Mouse (Mus musculus): ENCODE data around the gene Pfdn5.

DNA sequence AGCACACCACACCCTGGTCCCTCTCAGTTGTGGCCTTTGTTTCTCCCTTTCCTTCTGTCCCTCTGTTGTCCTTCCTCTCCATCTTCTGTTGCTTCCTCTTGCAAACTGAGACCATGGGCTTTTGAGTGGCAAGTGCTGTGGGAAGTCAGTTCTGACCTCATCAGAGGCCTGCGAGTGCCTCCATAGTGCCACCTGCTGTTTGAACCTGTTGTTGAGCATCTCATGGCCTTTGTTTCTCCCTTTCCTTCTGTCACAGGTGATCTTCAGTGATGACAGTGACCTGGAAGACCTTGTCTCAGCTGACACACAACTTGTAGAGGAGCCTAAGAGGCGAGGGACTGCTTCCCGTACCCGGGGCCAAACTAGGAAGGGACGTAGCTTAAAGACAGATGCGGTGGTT is 9.7 kb upstream of the Pfdn5 start:
- peak; percentile 46 for TF ChIP-seq CTCF (IDR thresholded peaks at IDR 0.05; ENCODE audit: low read depth, low read length)
- no peak for TF ChIP-seq POLR2AphosphoS5 (IDR thresholded peaks at IDR 0.05; ENCODE audit: insufficient replicate concordance, low read depth, low read length)
- no peak for TF ChIP-seq TAL1 (conservative IDR thresholded peaks at IDR 0.05; ENCODE audit: low read depth, low read length)
- TF ChIP-seq GATA1 (IDR thresholded peaks at IDR 0.05; ENCODE audit: borderline replicate concordance, low read length), result no peak
- TF ChIP-seq GATA2 (IDR thresholded peaks at IDR 0.05; ENCODE audit: borderline replicate concordance, low read depth, low read length), result no peak
